Mouse (Mus musculus) midbrain, embryonic 16.5 days (tissue): ENCODE results near the gene Zeb2. TPM values are rescaled to one million over a fixed set of nuclear protein-coding genes. Genes with fewer than 3 reads are reported as not detected.

Experiments used
- ATAC-seq: fragments of 200-750 bp; cut with Nextera tagmentation; 2 replicates; pipeline ENCODE4 v1.8.0; 2017; ENCODE audit warnings: moderate TSS enrichment
- H3K27ac ChIP-seq: fragments of 300-500 bp; sonication (generic); 2 replicates; pipeline ENCODE4 v1.5.1; 2014; ENCODE audit warnings: mild to moderate bottlenecking, low read length, mixed read lengths
- H3K27me3 ChIP-seq: fragments of 300-500 bp; sonication (generic); 2 replicates; pipeline ENCODE4 v1.6.1; 2014; ENCODE audit warnings: low read depth, low read length, mixed read lengths; ENCODE audit not compliant: control insufficient read depth, insufficient read depth
- H3K36me3 ChIP-seq: fragments of 300-500 bp; sonication (generic); 2 replicates; pipeline ENCODE4 v1.6.1; 2014; ENCODE audit warnings: mild to moderate bottlenecking, low read length, moderate library complexity, mixed read lengths; ENCODE audit not compliant: control insufficient read depth, insufficient read depth
- H3K4me1 ChIP-seq: fragments of 300-500 bp; sonication (generic); 2 replicates; pipeline ENCODE4 v1.6.1; 2014; ENCODE audit warnings: mild to moderate bottlenecking, low read length, mixed read lengths; ENCODE audit not compliant: control insufficient read depth, insufficient read depth
- H3K4me2 ChIP-seq: fragments of 300-500 bp; sonication (generic); 2 replicates; pipeline ENCODE4 v1.6.1; 2014; ENCODE audit warnings: mild to moderate bottlenecking, low read length, mixed read lengths
- H3K4me3 ChIP-seq: fragments of 300-500 bp; sonication (generic); 2 replicates; pipeline ENCODE4 v1.5.1; 2014; ENCODE audit warnings: low read depth, mild to moderate bottlenecking, low read length, moderate library complexity, mixed read lengths
- H3K9ac ChIP-seq: fragments of 300-500 bp; sonication (generic); 2 replicates; pipeline ENCODE4 v1.6.1; 2014; ENCODE audit warnings: low read depth, low read length, mixed read lengths
- H3K9me3 ChIP-seq: fragments of 300-500 bp; sonication (generic); replicated peaks from 2 replicates; pipeline ENCODE4 v1.6.1; 2014; ENCODE audit warnings: mild to moderate bottlenecking, low read length, mixed read lengths; ENCODE audit not compliant: control insufficient read depth, poor library complexity, severe bottlenecking
- WGBS: fragments of 180-500 bp; shearing (Covaris S2); extraction: QIAGEN DNeasy Blood & Tissue Kit; methylation state at CpG from one replicate; pipeline ENCODE4 v1.1.7; 2014; 5-methylcytosine and 5-hydroxymethylcytosine counted together
- polyA plus RNA-seq: library from polyadenylated mRNA; unstranded; fragments of >200 nt; fragmentation: Nextera tagmentation; extraction: Ambion mirVana; gene quantifications from 2 replicates; pipeline ENCODE4 v1.2.1, GENCODE M21; 2015

The Zeb2 gene
- polyA plus RNA-seq, 1 experiment from 2014 or later, result 26.7 TPM

DNA sequence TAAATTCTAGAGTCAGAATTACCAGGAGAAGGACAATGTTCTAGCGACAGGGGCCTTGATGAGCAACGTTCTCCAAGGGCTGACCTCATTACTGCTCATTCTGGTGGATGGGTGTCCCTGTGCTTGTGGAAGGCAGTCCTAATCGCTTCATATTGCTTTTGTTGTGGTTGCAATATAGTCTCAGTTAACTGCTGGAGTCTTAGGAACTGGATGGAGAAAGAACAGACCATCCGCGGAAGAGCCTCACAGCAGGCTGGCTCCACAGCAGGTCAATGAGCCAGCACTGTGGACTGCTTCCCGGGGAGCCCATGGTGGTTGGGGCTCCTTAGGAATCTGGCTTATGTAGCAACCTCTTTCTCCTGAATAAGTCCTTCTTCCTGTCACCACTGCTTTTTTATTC lies 12.4 kb upstream of the Zeb2 start:
- Histone ChIP-seq H3K4me1 (no peaks in the 10 kb centered on the region), H3K36me3 (no peaks in the 10 kb centered on the region), H3K9ac (no peak overlapping the region), H3K27ac (no peak overlapping the region), H3K27me3 (no peaks in the 10 kb centered on the region), H3K4me3 (no peak overlapping the region), H3K9me3 (no peaks in the 10 kb centered on the region), H3K4me2 (no peak overlapping the region)
- 34% methylated on average over 6 of the region's 6 CpGs for WGBS
- ATAC-seq, result no peak

DNA sequence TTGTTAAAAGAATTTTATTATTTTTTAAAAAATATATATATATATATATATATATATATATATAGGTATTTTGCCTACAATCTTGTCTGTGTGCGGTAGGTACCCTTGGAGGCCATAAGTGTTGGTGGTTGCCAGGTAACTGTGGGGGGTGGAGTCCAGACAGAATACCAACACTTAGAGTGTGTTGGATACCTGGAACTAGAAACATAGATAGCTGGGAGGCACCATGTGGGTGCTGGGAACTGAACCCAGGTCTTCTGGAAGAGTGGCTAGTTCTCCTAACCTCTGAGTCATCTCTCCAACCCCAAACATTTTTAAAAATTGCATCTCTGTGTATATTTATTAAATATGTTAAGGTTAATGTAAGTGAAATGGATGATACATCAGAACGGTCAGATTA lies 11.5 kb upstream of the Zeb2 start:
- Histone ChIP-seq H3K4me2 (no peak overlapping the region), H3K9me3 (no peaks in the 10 kb centered on the region), H3K36me3 (no peaks in the 10 kb centered on the region), H3K4me3 (no peak overlapping the region), H3K9ac (no peak overlapping the region), H3K27me3 (no peaks in the 10 kb centered on the region), H3K27ac (no peak overlapping the region), H3K4me1 (no peaks in the 10 kb centered on the region)
- WGBS, result 95% methylated on average over 2 of the region's 2 CpGs
- ATAC-seq, result no peak

DNA sequence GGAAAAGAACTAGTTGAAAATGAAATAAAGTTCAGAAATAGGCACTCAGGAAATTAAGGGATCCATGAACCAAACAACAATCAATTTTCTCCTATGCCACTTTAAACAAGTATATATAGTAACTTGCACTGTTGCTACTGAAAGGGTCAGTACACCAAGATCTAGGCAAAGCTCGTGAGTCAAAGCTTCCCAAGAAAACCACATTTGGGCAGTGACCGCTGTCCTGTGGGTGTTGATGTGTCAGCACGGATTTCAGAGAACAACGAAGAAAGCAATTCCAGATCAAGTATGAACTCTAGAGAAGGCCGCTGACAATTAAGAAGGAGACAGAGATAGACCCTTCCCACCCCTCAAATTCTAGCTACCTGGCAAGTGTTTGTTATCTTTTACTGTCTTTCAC lies 9.2 kb upstream of the Zeb2 start:
- H3K4me3 ChIP-seq, result no peak overlapping the region
- H3K27ac ChIP-seq, result no peak overlapping the region
- H3K4me2 ChIP-seq, result no peak overlapping the region
- H3K9me3 ChIP-seq, result no peaks in the 10 kb centered on the region
- no peak for ATAC-seq
- H3K4me1 ChIP-seq, result no peaks in the 10 kb centered on the region
- no peaks in the 10 kb centered on the region for H3K36me3 ChIP-seq
- H3K27me3 ChIP-seq, result no peaks in the 10 kb centered on the region
- no peak overlapping the region for H3K9ac ChIP-seq
- 95% methylated on average over 5 of the region's 5 CpGs for WGBS

DNA sequence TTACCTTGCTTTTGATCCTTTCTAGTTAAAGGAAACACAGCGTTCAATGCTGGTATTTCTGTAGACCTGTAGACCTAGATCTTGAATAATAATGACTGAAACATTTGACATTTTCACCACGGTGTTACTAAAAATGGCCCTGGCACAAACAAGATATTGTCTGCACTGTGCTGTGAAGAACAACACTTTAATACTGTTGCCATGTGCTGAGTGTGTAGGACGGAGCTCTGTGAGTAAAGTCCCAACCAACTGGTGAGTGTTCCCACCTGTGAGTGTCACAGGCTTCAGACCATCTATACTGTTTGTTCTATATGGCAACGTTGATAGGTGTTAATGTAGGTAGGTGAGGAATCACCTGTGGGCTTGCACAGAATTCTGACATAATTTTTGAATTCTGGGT lies 8.0 kb upstream of the Zeb2 start:
- no peaks in the 10 kb centered on the region for H3K36me3 ChIP-seq
- ATAC-seq, result no peak
- no peaks in the 10 kb centered on the region for H3K27me3 ChIP-seq
- H3K4me1 ChIP-seq, result no peaks in the 10 kb centered on the region
- H3K4me2 ChIP-seq, result no peak overlapping the region
- WGBS, result 80% methylated on average over 4 of the region's 4 CpGs
- H3K4me3 ChIP-seq, result no peak overlapping the region
- no peak overlapping the region for H3K27ac ChIP-seq
- H3K9me3 ChIP-seq, result no peaks in the 10 kb centered on the region
- H3K9ac ChIP-seq, result no peak overlapping the region

DNA sequence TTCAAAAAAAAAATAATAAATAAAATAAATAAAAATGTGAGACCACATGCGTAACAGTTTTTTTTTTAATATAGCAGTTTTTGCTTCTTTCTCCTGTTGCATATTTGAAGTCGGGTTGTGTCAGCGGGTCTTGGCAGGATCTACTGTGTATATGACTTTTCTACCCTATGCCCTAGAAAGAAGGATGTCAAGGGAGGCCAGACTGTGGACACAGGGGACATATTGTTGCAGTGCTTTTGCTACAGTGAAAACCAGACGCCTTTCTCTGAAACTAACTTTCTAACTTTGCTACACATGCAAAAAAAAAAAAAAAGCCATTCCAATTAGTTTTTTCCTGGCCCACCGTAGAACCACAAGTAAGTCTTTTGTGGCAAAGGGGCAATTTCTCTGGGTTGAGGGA lies 6.3 kb upstream of the Zeb2 start:
- Histone ChIP-seq H3K9me3 (no peaks in the 10 kb centered on the region), H3K4me1 (no peaks in the 10 kb centered on the region), H3K9ac (no peak overlapping the region), H3K4me2 (no peak overlapping the region), H3K27me3 (no peaks in the 10 kb centered on the region), H3K4me3 (no peak overlapping the region), H3K36me3 (no peaks in the 10 kb centered on the region), H3K27ac (no peak overlapping the region)
- WGBS, result 76% methylated on average over 5 of the region's 5 CpGs
- ATAC-seq, result no peak

DNA sequence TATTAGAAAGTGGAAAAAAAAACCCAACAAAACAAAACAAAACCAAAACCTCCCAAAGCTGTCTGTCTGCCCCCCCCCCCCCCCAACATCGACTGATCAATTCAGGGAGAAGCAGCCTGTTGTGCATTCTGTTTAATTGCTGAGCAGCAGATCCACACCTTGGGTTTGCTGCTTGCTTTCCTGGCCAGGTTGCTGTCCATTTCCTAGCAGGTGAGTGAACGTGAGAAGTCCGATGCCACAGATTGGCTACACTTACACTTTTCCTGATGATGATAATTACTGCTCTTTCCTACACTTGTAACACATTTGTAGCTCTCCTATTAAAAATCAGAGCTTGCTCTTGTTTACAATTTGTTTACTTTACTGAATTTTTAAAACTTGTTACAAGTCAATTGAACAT lies 926 bp upstream of the Zeb2 start:
- Histone ChIP-seq H3K9ac (no peak overlapping the region), H3K36me3 (no peaks in the 10 kb centered on the region), H3K9me3 (no peaks in the 10 kb centered on the region), H3K4me1 (peaks cover 21% of the 10 kb centered on the region), H3K4me2 (no peak overlapping the region), H3K27me3 (no peaks in the 10 kb centered on the region), H3K27ac (no peak overlapping the region), H3K4me3 (no peak overlapping the region)
- 43% methylated on average over 3 of the region's 3 CpGs for WGBS
- ATAC-seq, result no peak

DNA sequence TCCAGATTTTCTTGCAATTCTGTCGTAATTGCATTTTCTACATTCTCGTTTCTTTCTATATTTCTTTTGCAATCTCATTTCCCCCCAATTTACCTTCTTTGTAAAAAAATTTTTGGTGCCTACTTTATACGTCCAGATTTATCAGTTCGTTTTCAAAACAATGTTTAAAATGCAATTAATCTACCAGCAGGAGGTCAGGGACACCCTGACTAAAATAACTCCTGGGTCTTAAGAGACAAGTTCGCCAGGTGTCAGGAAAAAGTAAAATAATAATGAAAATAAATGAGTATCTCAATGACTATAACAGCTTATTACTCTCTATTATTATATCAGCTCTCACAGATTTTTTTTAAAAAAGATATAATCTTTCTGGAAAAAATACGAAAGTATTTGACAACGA lies 397 bp upstream of the Zeb2 start:
- Histone ChIP-seq H3K36me3 (no peaks in the 10 kb centered on the region), H3K9ac (peak overlapping the region; percentile 53), H3K4me3 (peak overlapping the region; percentile 54), H3K4me1 (peaks cover 21% of the 10 kb centered on the region), H3K27me3 (no peaks in the 10 kb centered on the region), H3K27ac (peak overlapping the region; percentile 68), H3K4me2 (peak overlapping the region; percentile 66), H3K9me3 (no peaks in the 10 kb centered on the region)
- no peak for ATAC-seq
- WGBS, result 21% methylated on average over 7 of the region's 7 CpGs

DNA sequence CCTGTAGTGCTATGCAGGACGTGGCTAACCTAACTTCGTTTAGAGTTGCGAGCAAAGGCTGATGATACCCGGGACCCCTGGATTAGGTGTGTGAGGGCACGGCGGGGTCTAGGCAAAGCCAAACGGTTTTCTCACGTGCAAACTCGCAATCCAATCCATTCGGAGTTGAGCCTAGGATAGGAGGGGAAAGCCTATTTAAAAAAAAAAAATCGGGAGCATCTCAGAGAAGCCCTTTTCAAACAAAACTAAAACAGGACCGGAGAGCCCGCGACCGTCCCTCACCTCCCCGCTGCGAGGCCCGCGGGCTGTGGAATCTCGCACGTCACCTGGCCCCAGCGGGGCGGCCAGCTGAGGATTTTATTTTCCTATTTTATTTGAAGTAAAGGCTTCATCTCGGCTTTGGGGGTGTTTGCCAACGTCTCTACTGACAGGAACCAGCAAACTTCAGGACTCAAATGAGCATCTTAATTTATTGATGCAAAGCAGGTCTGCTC lies 617 bp downstream of the Zeb2 start:
- Histone ChIP-seq H3K4me3 (peak overlapping the region; percentile 54), H3K27me3 (no peaks in the 10 kb centered on the region), H3K9me3 (no peaks in the 10 kb centered on the region), H3K36me3 (no peaks in the 10 kb centered on the region), H3K9ac (peak overlapping the region; percentile 53), H3K4me2 (peak overlapping the region; percentile 66), H3K4me1 (peaks cover 21% of the 10 kb centered on the region), H3K27ac (peak overlapping the region; percentile 68)
- WGBS, result under 1% methylated on average over 25 of the region's 25 CpGs
- peak; percentile 40 for ATAC-seq

DNA sequence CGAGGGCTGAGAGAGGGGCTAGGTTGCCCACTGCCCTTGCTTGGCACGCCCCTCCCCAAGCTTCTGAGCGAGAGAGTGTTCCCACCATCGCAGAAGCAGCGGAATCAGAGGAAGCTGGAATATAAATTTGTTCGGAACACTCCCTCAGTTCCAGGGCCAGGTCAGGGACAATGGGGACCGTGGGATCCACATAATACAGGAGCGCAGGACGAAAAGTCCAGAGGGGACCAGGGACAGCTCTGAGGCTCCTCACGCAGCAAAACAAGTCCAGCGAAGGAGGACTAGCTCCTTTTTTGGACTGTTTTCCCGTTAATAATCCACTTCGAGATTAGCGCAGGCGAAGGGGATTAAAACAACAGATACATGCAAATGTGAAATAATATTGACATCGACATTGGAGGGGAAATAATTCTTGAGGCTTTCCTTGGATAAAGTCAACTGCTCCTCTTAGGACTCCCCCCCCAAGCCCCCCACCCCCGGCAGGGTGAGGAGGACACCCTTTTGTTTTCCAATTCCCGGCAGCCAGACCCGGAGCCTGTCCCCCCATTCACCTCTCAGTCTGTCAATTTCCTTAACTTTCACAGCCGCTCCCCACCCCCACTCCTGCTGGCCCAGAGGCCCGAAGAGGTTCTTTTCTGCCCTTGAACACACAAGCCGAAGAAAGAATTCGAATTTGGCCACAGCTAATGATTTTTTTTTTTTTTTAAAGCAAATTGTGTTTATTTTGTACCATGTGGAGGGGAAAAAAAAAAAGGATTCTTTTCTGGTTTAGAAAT lies 1.3 kb downstream of the Zeb2 start:
- peak; percentile 34 for ATAC-seq
- peak overlapping the region; percentile 68 for H3K27ac ChIP-seq
- no peaks in the 10 kb centered on the region for H3K9me3 ChIP-seq
- H3K27me3 ChIP-seq, result no peaks in the 10 kb centered on the region
- H3K36me3 ChIP-seq, result no peaks in the 10 kb centered on the region
- H3K4me1 ChIP-seq, result peaks cover 21% of the 10 kb centered on the region
- H3K4me2 ChIP-seq, result peak overlapping the region; percentile 66
- peak overlapping the region; percentile 54 for H3K4me3 ChIP-seq
- peak overlapping the region; percentile 53 for H3K9ac ChIP-seq
- under 1% methylated on average over 23 of the region's 23 CpGs for WGBS
